Mouse (Mus musculus) left cerebral cortex, adult 8-10 months (tissue): ENCODE data around the gene Podxl. TPM values are rescaled to one million over a fixed set of nuclear protein-coding genes. Genes with fewer than 3 reads are reported as not detected.

Experiments
- total RNA-seq, 4 experiments: library from RNA; stranded (reverse); gene quantifications; 2 replicates each; pipeline ENCODE4 v1.2.4; 2022

Gene Podxl
- total RNA-seq, 4 experiments from 2014 or later = 20.1 to 23.1 (median 21.0) TPM

Other genes with a start within 250 kb of the Podxl start
- gene Mkln1, start 165.2 kb downstream of the Podxl start, total RNA-seq = 100 to 1,000 TPM; 153 to 177 (median 175) TPM